Mouse (Mus musculus) monocyte, adult 2 months (primary cell): ENCODE measurements around the gene Gmnc.

Source experiments
- DNase-seq, 2 experiments: peaks; one replicate each; pipeline ENCODE4 v3.0.0; 2022; ENCODE audit warnings: low spot score in 2 of 2, low read depth in 1 of 2

Gene Gmnc

DNA sequence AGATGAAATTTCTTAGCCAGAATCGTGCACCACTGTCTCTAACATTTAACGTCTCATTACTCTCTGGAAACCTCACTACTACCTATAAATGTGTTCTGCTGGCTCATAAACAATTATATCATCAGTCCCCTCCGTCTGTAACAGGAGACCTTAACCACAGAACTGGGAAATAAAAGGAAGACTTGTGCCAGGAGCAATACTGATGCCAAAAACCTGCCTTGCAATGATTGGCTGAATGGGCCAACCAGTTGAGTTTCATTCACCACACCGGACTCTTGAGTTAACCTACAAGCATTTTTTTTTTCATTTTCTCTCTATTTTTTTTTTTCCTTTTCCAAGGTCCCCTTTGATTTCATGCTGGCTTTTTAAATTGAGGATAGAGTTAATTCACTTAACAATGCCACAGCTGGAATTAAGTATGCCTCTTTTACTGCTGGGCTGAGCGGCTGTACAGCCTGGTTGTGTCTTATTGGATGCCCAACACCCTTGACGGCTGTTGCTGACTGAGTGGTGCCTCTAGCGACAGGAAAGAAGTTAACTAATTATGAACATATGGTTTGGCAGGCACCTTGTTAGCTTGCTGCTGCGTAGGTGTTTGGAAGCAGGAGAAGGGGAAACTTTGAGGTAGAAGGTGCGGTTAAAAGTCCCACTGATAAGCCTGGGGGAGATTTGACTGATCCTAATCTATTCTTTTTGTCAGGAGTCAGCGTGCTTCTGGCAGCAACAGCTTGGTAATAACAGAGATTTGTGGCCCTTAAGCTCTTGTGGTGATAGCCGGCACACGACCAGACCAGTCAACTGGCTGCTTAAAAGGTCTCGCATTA lies at the start of gene Gmnc:
Gene Gmnc (minus strand): TSS at position 176 of the 824 bp plus-strand sequence.
- no peak for DNase-seq

DNA sequence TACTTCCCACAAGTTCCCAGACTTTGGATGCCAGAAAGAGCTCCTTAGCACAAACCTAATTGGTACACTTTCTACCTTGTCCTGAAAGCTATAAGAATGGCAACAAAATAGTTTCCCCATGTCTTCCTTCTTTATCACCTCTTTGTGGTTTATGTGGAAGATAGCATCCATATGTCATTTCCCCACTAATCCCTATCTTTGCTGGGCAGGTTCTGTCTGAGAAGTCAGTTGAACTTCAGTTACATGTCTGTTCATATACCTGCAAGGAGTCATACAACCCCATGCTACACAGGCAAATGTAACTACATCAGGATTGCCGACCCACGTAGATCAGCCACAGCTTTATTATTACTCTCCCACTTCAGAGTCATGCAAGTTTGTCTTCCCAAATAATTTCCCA lies 35.8 kb upstream of the Gmnc start:
- no peak for DNase-seq

DNA sequence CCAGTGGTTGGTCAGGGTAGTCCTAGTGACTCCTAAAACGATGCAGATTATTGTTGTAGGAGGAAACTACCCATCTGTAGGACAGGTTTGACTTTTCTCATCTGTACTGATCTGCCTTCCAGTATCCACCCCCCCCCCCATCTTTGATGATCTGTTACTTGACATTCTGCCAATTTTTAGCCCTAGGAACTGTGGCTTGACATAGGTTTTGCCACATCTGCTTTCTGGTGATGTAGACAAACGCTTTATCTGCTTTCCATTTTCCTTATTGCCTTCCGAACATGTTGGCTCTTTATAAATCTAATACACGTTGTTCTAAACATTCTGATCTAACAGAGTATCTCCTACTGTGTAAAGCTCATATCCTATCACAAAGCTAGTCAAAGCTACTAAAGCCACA lies 34.8 kb upstream of the Gmnc start:
- no peak for DNase-seq

DNA sequence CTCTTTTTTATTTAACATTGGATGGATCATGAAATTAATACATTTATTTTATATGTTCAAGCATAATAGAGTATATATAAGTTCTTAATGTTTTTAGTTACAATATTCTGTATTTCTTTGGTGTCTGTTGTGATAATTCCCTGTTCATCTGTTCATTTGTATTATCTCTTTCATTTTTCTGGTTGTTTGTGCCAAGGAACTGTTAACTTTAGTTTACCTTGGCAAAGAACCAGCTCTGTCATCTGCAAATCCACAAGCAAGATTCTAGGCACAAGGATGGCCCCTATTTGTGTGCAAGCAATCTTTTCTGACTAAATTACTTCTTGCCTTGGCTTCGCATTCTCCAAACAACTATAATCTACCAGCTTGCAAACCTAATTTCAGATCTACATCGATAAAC lies 31.3 kb upstream of the Gmnc start:
- no peak for DNase-seq

DNA sequence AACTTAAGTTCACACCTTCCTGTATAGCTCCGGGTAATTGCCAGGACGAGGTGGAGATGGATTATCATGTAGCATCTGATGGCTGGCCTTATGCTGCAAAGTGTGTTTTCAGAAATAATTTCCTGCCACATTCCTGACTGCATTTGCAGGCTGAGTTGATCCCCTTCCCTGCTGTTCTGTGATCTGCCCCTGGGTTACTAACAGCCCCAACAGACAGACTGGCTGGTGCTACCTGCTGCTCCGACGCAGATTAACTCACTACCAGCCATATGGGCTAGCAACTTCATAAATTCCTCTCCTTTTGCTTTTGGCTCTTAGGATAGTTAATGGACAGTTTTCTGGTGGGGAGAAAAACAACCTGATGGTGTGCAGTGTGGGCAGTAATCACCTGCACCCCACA lies 25.9 kb upstream of the Gmnc start:
- DNase-seq = no peak

DNA sequence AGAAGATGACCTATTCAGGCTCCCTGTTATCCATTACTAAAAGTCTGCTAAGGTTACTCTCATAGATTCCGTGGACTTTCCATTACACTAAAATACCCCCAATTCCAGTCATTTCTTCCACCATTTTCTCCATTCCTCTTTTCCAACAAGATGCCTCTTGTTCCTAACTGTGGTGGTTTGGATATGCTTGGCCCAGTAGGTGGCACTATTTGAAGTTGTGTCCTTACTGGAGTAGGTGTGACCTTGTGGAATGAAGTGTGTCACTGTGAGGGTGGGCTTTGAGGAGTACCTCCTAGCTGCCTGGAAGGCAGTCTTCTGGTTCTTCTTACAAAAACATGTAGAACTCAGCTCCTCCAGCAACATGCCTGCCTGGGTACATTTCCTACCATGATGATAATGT lies 11.3 kb upstream of the Gmnc start:
- no peak for DNase-seq

DNA sequence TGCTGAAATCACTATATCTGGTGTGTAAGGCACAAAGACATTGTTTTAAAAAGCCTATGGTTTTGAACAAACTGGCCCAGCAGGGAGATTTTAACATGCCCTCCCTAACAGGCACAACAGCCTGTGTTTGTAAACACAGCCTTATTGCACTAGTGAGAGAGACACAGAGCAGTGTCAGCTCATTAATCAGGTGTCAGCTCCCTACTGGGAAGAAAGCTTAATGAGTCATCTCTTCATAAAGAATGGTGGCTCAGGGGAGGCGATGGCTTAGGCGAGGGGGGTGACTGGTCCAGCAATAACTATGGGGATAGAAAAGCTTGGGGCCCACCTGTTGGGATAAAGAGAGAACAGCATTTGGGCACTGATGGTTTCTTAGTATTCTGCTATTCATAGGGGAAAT lies 8.1 kb upstream of the Gmnc start:
- DNase-seq = no peak

DNA sequence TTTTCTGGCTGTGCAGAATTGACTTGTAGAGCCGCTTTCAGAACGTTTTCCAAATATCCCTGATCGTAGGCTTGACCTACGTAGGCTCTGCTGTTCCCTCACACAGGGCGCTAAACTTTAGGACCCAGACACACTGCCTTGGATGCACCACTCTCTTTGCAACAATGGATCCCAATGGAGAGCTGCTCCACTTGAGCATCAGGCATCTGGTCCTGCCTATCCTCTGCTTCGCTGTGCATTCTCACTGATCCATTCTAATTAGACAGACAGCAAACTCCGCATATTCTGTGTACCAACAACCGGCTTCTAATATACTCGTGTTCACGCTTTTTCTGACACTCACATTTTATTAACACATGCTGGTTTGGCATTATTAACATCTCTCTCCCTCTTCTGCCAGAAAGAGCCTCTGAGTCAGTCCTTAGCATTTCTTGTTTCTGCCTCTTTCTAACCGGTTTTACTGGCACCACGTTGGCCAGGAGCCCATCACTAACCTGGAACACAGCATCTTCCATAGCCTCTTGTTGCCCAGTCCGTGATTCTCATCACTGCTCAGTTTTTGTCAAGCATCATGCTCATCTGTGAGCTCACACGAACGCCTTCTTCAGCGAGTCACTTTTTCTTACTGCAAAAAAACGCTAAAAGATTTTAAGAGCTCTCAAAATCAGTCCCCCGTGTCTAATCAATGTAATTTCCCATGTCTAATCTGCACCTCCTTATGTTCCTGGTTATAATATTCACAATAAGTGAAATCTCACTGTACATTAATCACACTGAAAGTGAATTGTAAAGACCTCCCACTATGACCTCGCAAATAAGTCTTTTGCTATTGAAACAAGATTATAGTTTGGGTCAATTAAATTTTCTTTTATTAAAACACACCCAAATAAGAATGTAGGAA lies 1.8 kb downstream of the Gmnc start:
- no peak for DNase-seq

DNA sequence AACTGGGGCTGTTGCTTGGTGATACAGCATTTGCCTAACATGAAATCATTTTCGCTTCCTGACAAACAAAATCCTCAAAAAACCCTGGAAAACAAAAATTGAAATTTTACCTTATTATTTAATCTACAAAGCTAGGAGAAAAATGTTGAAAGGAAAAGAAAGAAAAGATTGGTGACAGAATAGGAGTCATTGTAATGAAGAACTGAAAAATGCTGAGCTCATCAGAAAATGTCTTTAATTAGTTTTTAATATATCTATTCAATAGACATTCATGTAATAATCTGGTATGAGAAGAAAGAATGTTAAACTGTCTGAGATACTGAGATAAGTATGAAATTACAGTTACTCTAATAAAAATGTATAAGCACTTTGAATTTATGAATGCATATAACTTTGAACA lies 3.3 kb downstream of the Gmnc start:
- no peak for DNase-seq

DNA sequence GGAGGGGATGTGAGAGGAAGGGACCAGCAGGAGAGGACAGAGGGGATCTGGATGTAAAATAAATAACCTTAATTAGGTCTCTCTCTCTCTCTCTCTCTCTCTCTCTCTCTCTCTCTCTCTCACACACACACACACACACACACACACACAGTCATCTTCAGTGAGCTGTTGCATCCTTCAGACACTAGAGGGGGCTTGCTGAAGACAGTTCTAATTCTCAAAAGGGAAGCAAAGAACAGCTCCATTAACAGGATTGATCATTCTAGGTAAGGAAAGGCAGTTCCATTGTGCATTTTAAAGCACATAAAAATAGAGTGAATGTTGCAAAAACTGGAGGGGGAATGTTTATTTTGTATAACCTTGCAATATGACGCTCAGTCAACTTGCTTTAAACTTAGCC lies 5.7 kb downstream of the Gmnc start:
- DNase-seq = no peak

DNA sequence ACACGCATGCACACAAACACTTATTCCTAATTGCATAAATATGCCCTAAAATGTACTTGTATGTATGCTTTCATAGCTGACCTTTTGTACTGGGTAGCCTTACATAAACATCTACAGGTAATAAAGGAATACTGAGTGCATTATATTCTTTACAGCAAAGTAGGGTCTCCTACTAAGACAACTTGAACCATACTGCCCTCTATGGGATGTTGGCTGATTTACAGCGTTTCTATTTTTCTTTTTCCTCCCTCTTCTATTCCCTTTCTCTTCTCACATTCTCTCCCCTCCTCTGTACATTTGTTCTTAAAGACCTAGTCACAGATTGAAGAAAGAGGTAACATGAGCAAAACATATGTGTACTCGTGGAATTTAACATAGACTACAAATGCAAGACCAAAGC lies 9.3 kb downstream of the Gmnc start:
- no peak for DNase-seq

DNA sequence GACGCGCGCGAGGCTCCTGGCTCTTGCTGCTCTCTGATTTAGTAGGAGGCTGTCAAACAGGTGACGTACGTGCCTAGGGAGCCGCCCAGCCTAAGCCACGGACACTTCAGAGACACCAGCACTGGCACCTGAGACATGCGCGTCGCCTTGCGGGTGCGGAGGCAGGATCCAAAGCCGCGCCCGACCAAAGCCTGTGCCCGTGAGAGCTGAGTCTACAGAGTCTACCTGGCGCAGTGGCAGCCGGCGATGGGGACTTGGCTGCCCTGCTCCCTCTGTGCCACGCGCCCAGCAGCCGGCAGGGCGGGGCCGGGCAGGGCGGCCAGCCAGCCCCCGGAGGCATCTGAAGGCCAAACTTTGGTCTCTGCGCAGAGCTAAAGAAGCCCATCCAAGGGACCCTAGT lies 23.5 kb downstream of the Gmnc start:
- DNase-seq = no peak

DNA sequence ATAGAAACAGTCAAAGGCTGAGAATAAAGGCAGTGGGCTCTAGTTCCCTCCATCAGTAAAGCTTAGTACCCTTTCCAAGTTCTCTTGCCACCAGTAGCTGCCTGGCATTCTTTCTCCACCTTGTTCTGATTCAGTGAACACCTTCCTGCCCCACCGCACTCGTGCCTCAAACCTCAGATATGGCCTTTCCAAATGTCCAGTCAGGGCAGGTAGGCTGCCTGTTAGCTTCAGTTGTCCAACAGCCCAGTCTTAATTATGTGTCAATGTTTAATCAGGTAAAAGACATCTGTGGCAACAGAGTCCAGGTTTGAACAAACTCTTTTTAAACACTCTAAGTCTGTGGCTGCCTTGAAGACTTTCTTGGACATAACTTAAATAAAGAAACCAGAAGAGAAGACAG lies 24.6 kb downstream of the Gmnc start:
- DNase-seq = no peak

DNA sequence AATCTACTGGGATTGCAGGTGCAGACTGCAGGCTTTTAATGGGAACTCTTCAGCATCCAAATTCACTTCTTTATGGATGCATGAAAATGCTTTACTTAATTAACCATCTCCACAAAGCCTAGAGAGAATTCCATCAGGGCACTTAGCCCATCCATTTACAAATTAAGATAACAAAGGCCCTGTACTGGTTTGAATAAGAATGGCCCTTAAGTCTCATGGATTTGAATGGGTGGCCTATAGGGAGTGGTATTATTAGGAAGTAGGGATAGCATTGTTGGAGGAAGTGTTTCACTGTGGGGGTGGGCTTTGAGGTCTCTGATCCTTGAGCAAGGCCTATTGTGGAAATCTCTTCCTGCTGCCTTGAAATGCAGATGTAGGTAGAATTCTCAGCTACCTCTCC lies 29.5 kb downstream of the Gmnc start:
- DNase-seq = no peak

DNA sequence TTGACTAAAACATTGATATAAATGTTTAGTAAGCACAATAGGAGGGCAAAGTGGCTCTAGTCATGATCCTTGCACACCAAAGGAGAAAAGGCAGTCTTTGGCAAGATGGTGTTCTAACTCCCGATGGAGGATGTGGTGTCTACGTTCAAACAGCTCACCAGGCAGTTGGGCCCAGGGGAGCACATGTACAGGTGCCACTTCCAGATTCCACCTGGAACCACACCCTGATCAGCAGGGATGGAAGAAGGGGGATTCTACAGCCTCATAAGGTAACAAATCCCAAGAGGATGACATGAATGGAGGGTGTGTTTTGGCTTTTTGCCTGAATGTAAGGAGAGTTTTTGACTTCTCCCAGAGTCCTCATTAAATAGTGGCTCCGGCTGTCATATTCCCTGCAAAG lies 39.9 kb downstream of the Gmnc start:
- DNase-seq = no peak

DNA sequence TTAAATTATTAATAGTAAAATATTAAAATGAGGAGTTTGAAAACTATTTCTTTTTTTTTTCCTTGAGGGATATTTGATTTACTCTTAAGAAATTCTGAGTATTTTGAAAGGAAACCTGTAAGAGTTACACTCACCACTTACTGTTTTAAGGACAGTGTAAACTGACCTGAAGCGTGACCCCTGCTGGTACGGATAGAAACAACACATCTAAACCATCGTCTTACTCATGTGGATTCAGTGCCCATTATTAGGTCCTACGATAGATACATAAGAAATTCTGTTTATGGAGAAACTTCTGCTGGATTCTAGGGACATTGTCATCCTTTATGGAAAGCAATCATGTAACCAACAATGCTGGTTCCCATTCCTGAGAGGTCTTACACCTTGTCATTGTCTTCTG lies 41.2 kb downstream of the Gmnc start:
- no peak for DNase-seq

DNA sequence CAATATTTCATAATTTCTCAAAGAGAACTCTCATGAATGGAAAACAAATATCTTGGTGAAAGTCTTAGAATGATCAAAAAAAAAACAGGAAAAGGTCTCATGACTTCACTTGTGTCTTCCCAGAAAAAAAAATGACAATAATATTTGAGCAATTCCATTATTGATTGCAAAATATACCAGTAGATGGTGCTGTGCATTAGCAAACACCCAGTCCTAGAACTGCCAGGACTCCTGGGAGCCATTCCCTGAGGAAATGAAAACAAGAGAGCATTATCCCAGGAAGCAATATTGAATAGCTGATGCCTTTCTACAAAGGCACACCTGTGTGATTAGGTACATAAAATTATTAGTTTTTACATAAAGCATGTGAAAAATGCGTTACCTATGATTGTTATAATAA lies 87.5 kb downstream of the Gmnc start:
- no peak for DNase-seq

DNA sequence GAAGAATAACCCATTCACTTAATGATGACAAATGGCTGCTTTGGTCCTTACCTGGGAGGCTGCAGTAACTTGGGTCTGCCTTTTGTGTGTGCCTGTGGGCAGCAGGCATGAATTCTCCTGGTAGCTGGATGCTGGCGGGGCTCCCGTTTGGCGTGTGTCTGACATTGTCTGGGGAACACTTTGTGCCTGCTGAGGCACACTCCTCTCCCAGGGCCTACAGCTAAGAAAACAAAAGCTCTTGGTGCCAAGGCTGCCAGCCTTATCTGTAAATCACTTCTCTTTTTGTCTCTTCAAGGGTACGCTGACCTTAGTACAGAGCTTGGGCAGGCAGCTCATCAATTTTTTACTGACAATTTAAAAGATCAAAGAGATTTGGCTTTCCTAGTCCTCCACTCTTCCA lies 90.0 kb downstream of the Gmnc start:
- no peak for DNase-seq

DNA sequence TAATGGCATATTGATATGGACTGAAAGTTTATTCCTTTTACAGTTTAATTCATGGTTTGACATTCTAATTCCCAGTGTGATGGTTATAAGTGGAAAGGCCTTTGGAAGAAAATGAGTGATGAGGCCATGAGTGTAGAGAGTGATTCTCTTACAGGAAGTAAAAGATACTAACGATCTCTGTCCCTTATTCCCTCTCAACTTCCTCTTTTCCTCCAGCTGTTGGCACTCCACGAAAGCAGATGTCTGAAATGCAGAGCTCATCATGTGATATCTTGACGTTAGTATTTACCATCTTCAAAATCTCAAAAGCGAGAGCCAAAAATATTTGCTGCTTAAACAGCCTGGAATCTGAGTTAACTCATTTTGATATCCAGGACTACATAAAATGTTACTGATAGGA lies 105.1 kb downstream of the Gmnc start:
- DNase-seq = no peak

DNA sequence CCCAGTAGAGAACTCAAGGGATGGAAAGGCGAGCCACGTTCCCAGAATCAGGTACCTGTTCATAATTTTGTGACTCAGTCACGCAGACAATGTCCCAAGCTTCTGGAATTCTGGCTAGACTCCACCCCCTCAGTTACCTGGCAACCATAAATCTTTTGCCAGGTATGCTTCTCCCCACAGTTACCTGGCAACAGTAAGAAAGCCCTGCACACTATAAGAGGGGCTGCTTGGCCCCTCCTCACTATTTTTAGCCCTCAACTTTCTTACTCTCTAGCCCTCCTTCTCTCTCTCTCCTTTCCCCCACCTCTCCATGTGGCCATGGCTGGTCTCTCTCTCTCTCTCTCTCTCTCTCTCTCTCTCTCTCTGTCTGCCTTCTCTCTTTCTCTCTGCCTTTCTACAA lies 114.6 kb downstream of the Gmnc start:
- DNase-seq = no peak
